Mouse (Mus musculus) right cerebral cortex, postnatal 14 days (tissue): ENCODE data around the gene Itpr2.

Experiments used
- DNase-seq: peaks from one replicate; pipeline ENCODE4 v3.0.0; 2022

Gene Itpr2

GRCm38 (mm10) chr6:146080546-146081512 lies 421.2 kb downstream of the Itpr2 start:
- no peak for DNase-seq

- no peak for DNase-seq
Measured at GRCm38 (mm10) chr6:146079734-146080443, 422.1 kb downstream of the Itpr2 start.

GRCm38 (mm10) chr6:146079261-146079660 lies 422.8 kb downstream of the Itpr2 start:
- peak; percentile 84 for DNase-seq

- DNase-seq, result no peak
Measured at GRCm38 (mm10) chr6:146078136-146078535, 423.9 kb downstream of the Itpr2 start.

GRCm38 (mm10) chr6:146077124-146077889 lies 424.7 kb downstream of the Itpr2 start:
- DNase-seq, result no peak

GRCm38 (mm10) chr6:146072842-146073241 lies 429.2 kb downstream of the Itpr2 start:
- no peak for DNase-seq

- DNase-seq, result no peak
Measured at GRCm38 (mm10) chr6:146071883-146072282, 430.1 kb downstream of the Itpr2 start.
